Mouse (Mus musculus) testis, adult 2 months (tissue): ENCODE data around the gene Phldb2.

Source experiments
- CTCF ChIP-seq: fragments of 200-500 bp; IDR thresholded peaks from 2 replicates; pipeline ENCODE4 v1.5.1; 2012; ENCODE audit warnings: low read depth, mild to moderate bottlenecking, inconsistent platforms, low read length, moderate library complexity; ENCODE audit not compliant: control insufficient read depth, insufficient read depth, insufficient replicate concordance
- POLR2A ChIP-seq: fragments of 200-500 bp; IDR thresholded peaks from 2 replicates; pipeline ENCODE4 v1.6.1; 2012; ENCODE audit warnings: low read depth, mild to moderate bottlenecking, inconsistent platforms, low read length, moderate library complexity; ENCODE audit not compliant: control insufficient read depth

GRCm38 (mm10) chr16:45928090-45928489, 25.3 kb downstream of the Phldb2 start:
- TF ChIP-seq CTCF (no peak), POLR2A (no peak)
